Mouse (Mus musculus) adrenal gland, adult (tissue): ENCODE data around the gene Vmn1r83.

Experiments
- DNase-seq, 2 experiments: peaks; one replicate each; pipeline ENCODE4 v3.0.0; 2022 to 2023; ENCODE audit warnings: low spot score in 1 of 2; ENCODE audit not compliant: inconsistent age in 2 of 2

The Vmn1r83 gene

GRCm38 (mm10) chr7:12329381-12329780, at the start of gene Vmn1r83:
TSS of gene Vmn1r83 (minus strand) at chr7:12329481.
- DNase-seq = no peak

GRCm38 (mm10) chr7:12369173-12369572, 39.9 kb upstream of the Vmn1r83 start, which contains the start of gene Vmn1r84:
TSS of gene Vmn1r84 (minus strand) at chr7:12369273.
- no peak for DNase-seq

DNA sequence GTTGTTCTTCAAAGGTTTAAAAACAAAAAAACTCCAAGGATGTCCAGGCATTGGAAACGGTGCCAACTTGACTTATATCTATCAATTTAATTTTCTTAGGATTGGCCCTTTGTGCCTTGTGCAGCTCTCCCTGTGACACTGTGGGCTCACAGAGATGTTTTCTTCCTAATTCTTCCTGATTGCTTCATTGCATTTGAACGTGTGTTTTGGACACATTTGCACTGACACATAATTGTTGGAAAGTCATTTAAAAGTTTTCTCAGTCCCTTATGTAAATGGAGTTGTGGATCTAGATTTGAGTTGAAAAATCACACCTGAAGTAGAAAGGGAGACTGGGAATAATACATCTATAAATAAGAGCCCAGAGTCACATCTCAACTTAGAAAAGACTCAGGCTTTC, 29.2 kb downstream of the Vmn1r83 start, which contains the start of gene Vmn1r82:
Vmn1r82 (plus strand) TSS at position 301 of the 400 bp plus-strand sequence.
- no peak for DNase-seq
